Mouse (Mus musculus) MEL (cell line): ENCODE measurements around the gene Kalrn. TPM values are rescaled to one million over a fixed set of nuclear protein-coding genes. Genes with fewer than 3 reads are reported as not detected.

Experiments used
- DNase-seq: peaks from one replicate; pipeline ENCODE4 v3.0.0; 2011; ENCODE audit warnings: low read depth, low spot score
- H3K27ac ChIP-seq: 2 replicates; pipeline ENCODE4 v1.5.1; 2012; ENCODE audit warnings: low read depth, mild to moderate bottlenecking, control low read depth, low read length, moderate library complexity; ENCODE audit not compliant: control insufficient read depth
- H3K27me3 ChIP-seq, 2 experiments: fragments of 150-350 bp in 1 of 2; sonication (generic) in 1 of 2; 2 replicates each; pipeline ENCODE4 v1.6.1; 2012; ENCODE audit warnings: low read length in 2 of 2, mild to moderate bottlenecking in 2 of 2, improper control_type of control experiment in 1 of 2, moderate library complexity in 1 of 2; ENCODE audit not compliant: insufficient read depth in 2 of 2, control insufficient read depth in 1 of 2
- H3K36me3 ChIP-seq, 2 experiments: 2 replicates each; pipeline ENCODE4 v1.6.1; 2012 to 2014; ENCODE audit warnings: low read length in 2 of 2, improper control_type of control experiment in 1 of 2, inconsistent platforms in 1 of 2, mild to moderate bottlenecking in 1 of 2; ENCODE audit not compliant: insufficient read depth in 2 of 2, control insufficient read depth in 1 of 2
- H3K4me1 ChIP-seq, 2 experiments: fragments of 150-350 bp in 1 of 2; sonication (generic) in 1 of 2; 2 replicates each; pipeline ENCODE4 v1.6.1; 2012; ENCODE audit warnings: low read length in 2 of 2, improper control_type of control experiment in 1 of 2, mild to moderate bottlenecking in 1 of 2; ENCODE audit not compliant: insufficient read depth in 2 of 2, control insufficient read depth in 1 of 2
- H3K4me3 ChIP-seq, 2 experiments: fragments of 150-350 bp in 1 of 2; sonication (generic) in 1 of 2; 2 replicates each; pipeline ENCODE4 v1.5.1; 2012; ENCODE audit warnings: low read depth in 2 of 2, low read length in 2 of 2, mild to moderate bottlenecking in 2 of 2, moderate library complexity in 2 of 2, control low read depth in 1 of 2, improper control_type of control experiment in 1 of 2; ENCODE audit not compliant: control insufficient read depth in 1 of 2, insufficient read depth in 1 of 2
- H3K79me2 ChIP-seq: 2 replicates; pipeline ENCODE4 v1.6.1; 2012; ENCODE audit warnings: mild to moderate bottlenecking, low read length, moderate library complexity; ENCODE audit not compliant: control insufficient read depth, poor library complexity, insufficient read depth
- H3K9ac ChIP-seq: 2 replicates; pipeline ENCODE4 v1.6.1; 2012; ENCODE audit warnings: low read depth, mild to moderate bottlenecking, control low read depth, low read length, moderate library complexity; ENCODE audit not compliant: control insufficient read depth, poor library complexity, severe bottlenecking
- H3K9me3 ChIP-seq: fragments of 150-350 bp; sonication (generic); replicated peaks from 2 replicates; pipeline ENCODE4 v1.6.1; 2012; ENCODE audit warnings: mild to moderate bottlenecking, low read length, improper control_type of control experiment, moderate library complexity; ENCODE audit not compliant: insufficient read depth
- BHLHE40 ChIP-seq: IDR thresholded peaks from 2 replicates; pipeline ENCODE4 v1.6.1; 2012; ENCODE audit warnings: low read depth, mild to moderate bottlenecking, inconsistent platforms, low read length, improper control_type of control experiment, borderline replicate concordance
- CHD1 ChIP-seq: IDR thresholded peaks from 2 replicates; pipeline ENCODE4 v1.6.1; 2012; ENCODE audit warnings: low read depth, mild to moderate bottlenecking, inconsistent platforms, low read length, improper control_type of control experiment
- CHD2 ChIP-seq: IDR thresholded peaks from 2 replicates; pipeline ENCODE4 v1.6.1; 2011; ENCODE audit warnings: low read length, improper control_type of control experiment
- CTCF ChIP-seq, 3 experiments: IDR thresholded peaks in 2 of 3; conservative IDR thresholded peaks in 1 of 3; 2 replicates each; pipeline ENCODE4 v1.5.1; 2011 to 2012; ENCODE audit warnings: low read length in 3 of 3, low read depth in 2 of 3, mild to moderate bottlenecking in 2 of 3, improper control_type of control experiment in 1 of 3, inconsistent platforms in 1 of 3, mixed read lengths in 1 of 3, moderate library complexity in 1 of 3; ENCODE audit not compliant: control insufficient read depth in 1 of 3, insufficient read depth in 1 of 3, poor library complexity in 1 of 3, severe bottlenecking in 1 of 3
- E2F4 ChIP-seq: IDR thresholded peaks from 2 replicates; pipeline ENCODE4 v1.6.1; 2011; ENCODE audit warnings: low read depth, low read length, improper control_type of control experiment, borderline replicate concordance
- EP300 ChIP-seq, 2 experiments: IDR thresholded peaks; 2 replicates each; pipeline ENCODE4 v1.6.1; 2011; ENCODE audit warnings: improper control_type of control experiment in 2 of 2, low read length in 2 of 2, low read depth in 1 of 2, mild to moderate bottlenecking in 1 of 2
- ETS1 ChIP-seq: IDR thresholded peaks from 2 replicates; pipeline ENCODE4 v1.6.1; 2012; ENCODE audit warnings: low read depth, mild to moderate bottlenecking, inconsistent platforms, low read length, improper control_type of control experiment, moderate library complexity
- KAT2A ChIP-seq: conservative IDR thresholded peaks from 2 replicates; pipeline ENCODE4 v1.6.1; 2012; ENCODE audit warnings: low read depth, low read length, improper control_type of control experiment, inconsistent platforms
- MAX ChIP-seq: IDR thresholded peaks from 2 replicates; pipeline ENCODE4 v1.6.1; 2011; ENCODE audit warnings: low read length, improper control_type of control experiment
- MAZ ChIP-seq: IDR thresholded peaks from 2 replicates; pipeline ENCODE4 v1.6.1; 2012; ENCODE audit warnings: low read depth, mild to moderate bottlenecking, inconsistent platforms, low read length, improper control_type of control experiment
- MEF2A ChIP-seq: IDR thresholded peaks from 2 replicates; pipeline ENCODE4 v1.6.1; 2014; ENCODE audit warnings: low read depth, mild to moderate bottlenecking, inconsistent platforms, low read length, improper control_type of control experiment; ENCODE audit not compliant: poor library complexity, insufficient replicate concordance, severe bottlenecking; ENCODE audit errors: extremely low read depth
- MXI1 ChIP-seq: IDR thresholded peaks from 2 replicates; pipeline ENCODE4 v1.6.1; 2011; ENCODE audit warnings: mild to moderate bottlenecking, low read depth, low read length, improper control_type of control experiment
- MYC ChIP-seq: IDR thresholded peaks from 2 replicates; pipeline ENCODE4 v1.6.1; 2011; ENCODE audit warnings: low read depth, mild to moderate bottlenecking, low read length, improper control_type of control experiment, moderate library complexity
- POLR2A ChIP-seq, 2 experiments: IDR thresholded peaks; 2 replicates each; pipeline ENCODE4 v1.6.1; 2011 to 2012; ENCODE audit warnings: low read length in 2 of 2, mild to moderate bottlenecking in 2 of 2, control low read depth in 1 of 2, improper control_type of control experiment in 1 of 2, low read depth in 1 of 2, moderate library complexity in 1 of 2; ENCODE audit not compliant: control insufficient read depth in 1 of 2, insufficient read depth in 1 of 2, poor library complexity in 1 of 2
- TAL1 ChIP-seq: IDR thresholded peaks from 2 replicates; pipeline ENCODE4 v1.6.1; 2012; ENCODE audit warnings: mild to moderate bottlenecking, inconsistent platforms, low read length, moderate library complexity, mixed read lengths
- UBTF ChIP-seq: IDR thresholded peaks from 2 replicates; pipeline ENCODE4 v1.6.1; 2012; ENCODE audit warnings: low read depth, mild to moderate bottlenecking, inconsistent platforms, low read length, improper control_type of control experiment, moderate library complexity, borderline replicate concordance; ENCODE audit not compliant: insufficient read depth
- USF1 ChIP-seq: IDR thresholded peaks from 2 replicates; pipeline ENCODE4 v1.6.1; 2014; ENCODE audit warnings: low read depth, mild to moderate bottlenecking, inconsistent platforms, low read length, improper control_type of control experiment, moderate library complexity
- ZMIZ1 ChIP-seq: IDR thresholded peaks from 2 replicates; pipeline ENCODE4 v1.6.1; 2012; ENCODE audit warnings: low read depth, mild to moderate bottlenecking, inconsistent platforms, low read length, improper control_type of control experiment, moderate library complexity
- ZNF384 ChIP-seq: IDR thresholded peaks from 2 replicates; pipeline ENCODE4 v1.6.1; 2012; ENCODE audit warnings: low read depth, mild to moderate bottlenecking, inconsistent platforms, low read length, improper control_type of control experiment
- polyA plus RNA-seq, 2 experiments: library from polyadenylated mRNA; stranded (reverse) in 1 of 2; unstranded in 1 of 2; fragments of >175 nt in 1 of 2; fragments of >200 nt in 1 of 2; gene quantifications; 2 replicates each; pipeline versions ENCODE4 v1.2.1 to v1.2.4; 2012; ENCODE audit warnings: low replicate concordance in 2 of 2, low read depth in 1 of 2; ENCODE audit not compliant: insufficient read length in 2 of 2, insufficient read depth in 1 of 2, missing spikeins in 1 of 2
- total RNA-seq: library from RNA; depleted of rRNA; stranded (reverse); fragments of 300-350 nt; gene quantifications from 2 replicates; pipeline ENCODE4 v1.2.3, GENCODE M21; 2012

The Kalrn gene
- total and polyA plus RNA-seq, 3 experiments: 10.4 to 11.8 TPM; not detected in 1

DNA sequence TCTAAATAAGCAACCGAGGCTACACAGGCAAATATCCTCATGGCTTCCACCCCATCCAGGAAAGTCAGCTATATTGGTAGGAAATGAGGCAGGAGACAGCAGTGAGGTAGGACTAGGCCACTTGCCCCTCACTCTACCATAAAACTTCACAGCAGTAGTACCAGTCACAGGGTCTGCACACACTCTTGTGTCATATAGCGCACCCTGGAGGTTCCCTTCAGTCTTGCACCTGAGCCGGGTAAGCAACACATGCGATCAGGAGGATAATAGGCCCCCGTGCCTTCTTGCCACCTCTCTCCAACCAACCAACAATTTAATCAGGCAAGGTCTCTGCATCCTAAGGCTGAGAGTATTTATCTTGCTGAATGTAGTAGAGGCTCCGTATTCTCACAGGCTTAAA, 278.8 kb downstream of the Kalrn start:
- Histone ChIP-seq H3K4me1 (no peaks in the 10 kb centered on the region), H3K27me3 (no peaks in the 10 kb centered on the region; a peak in 1 of 4 replicates), H3K9ac (no peak overlapping the region), H3K27ac (no peak overlapping the region)
- TF ChIP-seq CTCF (IDR thresholded peaks at IDR 0.05 in 2 of 3, conservative IDR thresholded peaks at IDR 0.05 in 1 of 3; ENCODE audit: control insufficient read depth in 1 of 3, insufficient read depth in 1 of 3, low read depth in 2 of 3, low read length in 3 of 3, poor library complexity in 1 of 3, severe bottlenecking in 1 of 3) (peak in 2 of 3 experiments; percentile 24 to 34; a peak in 5 of 6 replicates), ZNF384 (no peak), MXI1 (no peak)
- TF ChIP-seq, all 39 proteins: peak for 1
- no peaks in the 10 kb centered on the region for H3K79me2 ChIP-seq
- no peak overlapping the region for H3K4me3 ChIP-seq
- H3K9me3 ChIP-seq: no peaks in the 10 kb centered on the region
- H3K36me3 ChIP-seq: no peaks in the 10 kb centered on the region
- DNase-seq: peak; percentile 4

DNA sequence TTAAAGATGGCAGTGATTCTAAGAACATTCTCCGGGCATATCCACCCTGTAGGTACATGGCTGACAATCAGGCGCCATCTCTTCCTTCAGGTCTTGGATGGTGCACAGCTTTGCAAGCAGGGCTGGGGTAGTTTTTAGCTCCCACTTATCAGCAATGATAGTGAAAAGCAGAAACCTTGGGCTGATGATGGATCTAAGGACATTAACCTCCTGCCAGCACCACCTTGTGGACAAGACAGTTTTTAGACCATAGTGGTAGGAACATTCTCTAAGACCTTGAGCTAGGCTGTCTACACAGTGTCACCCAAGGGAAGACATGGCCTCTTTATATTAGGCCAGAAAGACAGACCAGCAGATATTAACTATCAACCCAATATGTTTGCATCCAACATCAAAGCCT, 279.7 kb downstream of the Kalrn start:
- H3K4me1 ChIP-seq: no peaks in the 10 kb centered on the region
- DNase-seq: no peak
- H3K27ac ChIP-seq: no peak overlapping the region
- no peak overlapping the region for H3K9ac ChIP-seq
- no peaks in the 10 kb centered on the region; a peak in 1 of 4 replicates for H3K27me3 ChIP-seq
- H3K9me3 ChIP-seq: no peaks in the 10 kb centered on the region
- no peak for TF ChIP-seq EP300 (IDR thresholded peaks at IDR 0.05; ENCODE audit: low read depth in 1 of 2, low read length in 2 of 2)
- TF ChIP-seq TAL1: no peak
- TF ChIP-seq MEF2A: no peak
- TF ChIP-seq CHD1: no peak
- TF ChIP-seq ZNF384: no peak
- no peak for TF ChIP-seq ZMIZ1
- TF ChIP-seq MYC: no peak
- TF ChIP-seq MAZ: no peak
- TF ChIP-seq UBTF: no peak
- no peak overlapping the region for H3K4me3 ChIP-seq
- H3K79me2 ChIP-seq: no peaks in the 10 kb centered on the region
- H3K36me3 ChIP-seq: no peaks in the 10 kb centered on the region

DNA sequence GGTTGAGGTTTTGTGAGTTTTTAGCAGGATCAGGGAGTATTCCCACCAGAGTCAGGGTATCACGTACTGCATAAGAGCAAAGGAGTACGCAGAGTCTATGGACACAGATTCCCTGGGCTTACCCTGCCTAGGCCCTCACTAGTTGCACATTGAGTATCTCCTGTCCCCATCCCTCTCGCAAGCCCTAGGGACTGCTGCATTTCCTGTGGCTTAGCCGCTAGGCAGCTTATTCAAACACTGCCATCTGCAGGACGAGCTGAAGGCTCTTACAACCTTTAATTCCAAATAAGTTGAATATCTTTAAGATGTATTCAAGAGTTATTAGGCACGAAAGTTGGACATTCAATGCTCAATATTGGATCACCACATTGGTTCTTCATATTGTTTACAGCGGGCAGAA, 283.7 kb downstream of the Kalrn start:
- H3K9me3 ChIP-seq: no peaks in the 10 kb centered on the region
- no peak overlapping the region for H3K4me3 ChIP-seq
- no peak overlapping the region for H3K27ac ChIP-seq
- TF ChIP-seq TAL1 (no peak), MAX (no peak), POLR2A (IDR thresholded peaks at IDR 0.05; ENCODE audit: control insufficient read depth in 1 of 2, insufficient read depth in 1 of 2, low read depth in 1 of 2, low read length in 2 of 2, poor library complexity in 1 of 2) (no peak), ETS1 (no peak), MEF2A (no peak), KAT2A (no peak), UBTF (no peak), CHD2 (no peak), USF1 (no peak), E2F4 (no peak), BHLHE40 (no peak)
- no peaks in the 10 kb centered on the region for H3K36me3 ChIP-seq
- no peak for DNase-seq
- no peak overlapping the region for H3K9ac ChIP-seq
- no peaks in the 10 kb centered on the region for H3K79me2 ChIP-seq
- H3K27me3 ChIP-seq: no peaks in the 10 kb centered on the region; a peak in 1 of 4 replicates
- no peaks in the 10 kb centered on the region for H3K4me1 ChIP-seq
